Mouse (Mus musculus): Measurements from ENCODE around the gene Cmss1. TPM values are rescaled to one million over a fixed set of nuclear protein-coding genes. Genes with fewer than 3 reads are reported as not detected.
A peak's percentile ranks its signal among the peaks of the same experiment; 100 is the strongest.

Gene Cmss1
- polyA plus RNA-seq, 1 experiment from 2014 or later: 70.5 TPM

- no peak overlapping the region for H3K4me2 ChIP-seq
- no peaks in the 10 kb centered on the region for H3K36me3 ChIP-seq (ENCODE audit: control insufficient read depth, insufficient read depth, low read length)
- H3K27me3 ChIP-seq (replicated peaks; ENCODE audit: control insufficient read depth, insufficient read depth, low read length): no peaks in the 10 kb centered on the region
- no peaks in the 10 kb centered on the region for H3K4me1 ChIP-seq (replicated peaks; ENCODE audit: control insufficient read depth, insufficient read depth, low read length)
- DNase-seq (ENCODE audit: low spot score) (no peak), ATAC-seq (replicated peaks; ENCODE audit: low FRiP score) (no peak)
- H3K9me3 ChIP-seq (ENCODE audit: control insufficient read depth, low read length): no peaks in the 10 kb centered on the region
- no peak overlapping the region for H3K4me3 ChIP-seq (ENCODE audit: low read depth, low read length)
- no peak overlapping the region for H3K27ac ChIP-seq (ENCODE audit: low read depth, low read length)
- no peak overlapping the region for H3K9ac ChIP-seq (ENCODE audit: low read depth, low read length)
Measured at GRCm38 (mm10) chr16:57553235-57553634, 53.4 kb downstream of the Cmss1 start.

GRCm38 (mm10) chr16:57552709-57553108 lies 54.0 kb downstream of the Cmss1 start:
- Histone ChIP-seq H3K4me2 (no peak overlapping the region), H3K27me3 (replicated peaks; ENCODE audit: control insufficient read depth, insufficient read depth, low read length) (no peaks in the 10 kb centered on the region), H3K4me1 (replicated peaks; ENCODE audit: control insufficient read depth, insufficient read depth, low read length) (no peaks in the 10 kb centered on the region), H3K4me3 (ENCODE audit: low read depth, low read length) (no peak overlapping the region), H3K9ac (ENCODE audit: low read depth, low read length) (no peak overlapping the region), H3K36me3 (ENCODE audit: control insufficient read depth, insufficient read depth, low read length) (no peaks in the 10 kb centered on the region), H3K27ac (ENCODE audit: low read depth, low read length) (no peak overlapping the region), H3K9me3 (ENCODE audit: control insufficient read depth, low read length) (no peaks in the 10 kb centered on the region)
- DNase-seq (ENCODE audit: low spot score) (no peak), ATAC-seq (replicated peaks; ENCODE audit: low FRiP score) (no peak)
- WGBS: 84% methylated on average over 5 of the region's 5 CpGs

GRCm38 (mm10) chr16:57551617-57552016 lies 55.0 kb downstream of the Cmss1 start:
- H3K4me3 ChIP-seq (ENCODE audit: low read depth, low read length): no peak overlapping the region
- no peak overlapping the region for H3K27ac ChIP-seq (ENCODE audit: low read depth, low read length)
- DNase-seq (ENCODE audit: low spot score) (no peak), ATAC-seq (replicated peaks; ENCODE audit: low FRiP score) (no peak)
- H3K4me2 ChIP-seq: no peak overlapping the region
- no peaks in the 10 kb centered on the region for H3K4me1 ChIP-seq (replicated peaks; ENCODE audit: control insufficient read depth, insufficient read depth, low read length)
- H3K36me3 ChIP-seq (ENCODE audit: control insufficient read depth, insufficient read depth, low read length): no peaks in the 10 kb centered on the region
- no peak overlapping the region for H3K9ac ChIP-seq (ENCODE audit: low read depth, low read length)
- no peaks in the 10 kb centered on the region for H3K9me3 ChIP-seq (ENCODE audit: control insufficient read depth, low read length)
- H3K27me3 ChIP-seq (replicated peaks; ENCODE audit: control insufficient read depth, insufficient read depth, low read length): no peaks in the 10 kb centered on the region
- 85% methylated on average over 2 of the region's 2 CpGs for WGBS

- Histone ChIP-seq H3K4me1 (replicated peaks; ENCODE audit: control insufficient read depth, insufficient read depth, low read length) (no peaks in the 10 kb centered on the region), H3K36me3 (ENCODE audit: control insufficient read depth, insufficient read depth, low read length) (no peaks in the 10 kb centered on the region), H3K9me3 (ENCODE audit: control insufficient read depth, low read length) (no peaks in the 10 kb centered on the region), H3K9ac (ENCODE audit: low read depth, low read length) (no peak overlapping the region), H3K4me2 (peak overlapping the region; percentile 34), H3K4me3 (ENCODE audit: low read depth, low read length) (0 out of 2 replicates have a peak overlapping the region, but pooled peaks have one; percentile 7), H3K27ac (ENCODE audit: low read depth, low read length) (no peak overlapping the region), H3K27me3 (replicated peaks; ENCODE audit: control insufficient read depth, insufficient read depth, low read length) (no peaks in the 10 kb centered on the region)
- DNase-seq (ENCODE audit: low spot score) (no peak), ATAC-seq (replicated peaks; ENCODE audit: low FRiP score) (no peak)
- 35% methylated on average over 2 of the region's 2 CpGs for WGBS
Measured at GRCm38 (mm10) chr16:57550817-57551216, 55.8 kb downstream of the Cmss1 start.

GRCm38 (mm10) chr16:57550088-57550487 lies 56.6 kb downstream of the Cmss1 start:
- WGBS: 35% methylated on average over 3 of the region's 3 CpGs
- no peak overlapping the region for H3K9ac ChIP-seq (ENCODE audit: low read depth, low read length)
- no peaks in the 10 kb centered on the region for H3K36me3 ChIP-seq (ENCODE audit: control insufficient read depth, insufficient read depth, low read length)
- no peaks in the 10 kb centered on the region for H3K4me1 ChIP-seq (replicated peaks; ENCODE audit: control insufficient read depth, insufficient read depth, low read length)
- ATAC-seq (replicated peaks; ENCODE audit: low FRiP score): no peak
- H3K4me3 ChIP-seq (ENCODE audit: low read depth, low read length): peak overlapping the region; percentile 10; the same call in 1 of the 2 replicates
- H3K27me3 ChIP-seq (replicated peaks; ENCODE audit: control insufficient read depth, insufficient read depth, low read length): no peaks in the 10 kb centered on the region
- no peak overlapping the region for H3K27ac ChIP-seq (ENCODE audit: low read depth, low read length)
- H3K4me2 ChIP-seq: peak overlapping the region; percentile 80
- no peak for DNase-seq (ENCODE audit: low spot score)
- no peaks in the 10 kb centered on the region for H3K9me3 ChIP-seq (ENCODE audit: control insufficient read depth, low read length)

DNA sequence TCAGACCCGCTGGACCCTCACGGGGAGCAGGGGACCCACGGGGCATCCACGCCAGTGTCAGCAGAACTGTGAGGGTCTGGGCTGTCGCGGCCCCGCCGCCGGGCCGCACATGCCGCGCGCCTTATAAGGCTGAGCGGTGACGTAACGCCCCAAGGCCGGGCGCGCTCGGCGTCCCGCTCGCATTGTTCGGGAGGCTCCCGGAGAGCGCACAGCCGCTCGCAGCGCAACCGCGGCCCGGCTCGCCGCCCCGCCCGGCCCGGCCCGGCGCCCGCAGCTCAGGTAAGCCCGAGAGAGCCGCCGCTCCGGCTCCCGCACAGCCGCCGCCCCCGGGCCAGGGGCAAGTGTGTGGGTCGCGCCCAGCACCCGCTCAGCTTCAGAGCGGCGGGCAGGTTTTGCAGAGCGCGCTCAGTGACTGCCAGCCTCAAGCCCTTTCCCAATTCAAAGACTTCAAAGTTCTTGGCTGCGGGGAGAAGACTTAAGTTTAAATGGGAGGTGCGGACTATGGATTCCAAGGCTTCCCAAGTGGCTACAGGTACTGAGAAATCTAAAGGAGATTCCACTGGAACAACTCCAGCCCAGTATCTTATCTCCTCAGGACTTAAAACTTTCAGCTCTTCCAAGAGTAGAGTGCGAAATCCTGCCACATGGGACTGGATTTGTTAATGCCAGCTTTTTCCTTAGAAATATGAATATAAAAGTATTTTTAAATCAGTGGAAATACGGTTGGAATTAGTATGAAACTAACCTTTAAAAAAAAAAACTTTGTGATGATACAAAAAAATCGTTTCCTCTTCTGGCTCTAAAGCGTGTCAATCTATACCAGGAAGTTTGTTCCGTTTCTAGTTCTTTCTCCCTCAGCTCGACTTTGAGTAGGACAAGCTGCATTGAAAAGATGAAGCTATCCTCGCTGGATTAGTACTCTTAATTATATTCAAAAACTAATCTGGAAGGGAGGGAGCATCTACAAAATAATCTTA lies 57.3 kb downstream of the Cmss1 start:
- Histone ChIP-seq H3K4me1 (replicated peaks; ENCODE audit: control insufficient read depth, insufficient read depth, low read length) (no peaks in the 10 kb centered on the region; the same call in 1 of the 2 replicates), H3K27me3 (replicated peaks; ENCODE audit: control insufficient read depth, insufficient read depth, low read length) (no peaks in the 10 kb centered on the region), H3K36me3 (ENCODE audit: control insufficient read depth, insufficient read depth, low read length) (no peaks in the 10 kb centered on the region), H3K4me2 (peak overlapping the region; percentile 80), H3K4me3 (ENCODE audit: low read depth, low read length) (peak overlapping the region; percentile 68), H3K9ac (ENCODE audit: low read depth, low read length) (peak overlapping the region; percentile 76), H3K27ac (ENCODE audit: low read depth, low read length) (no peak overlapping the region), H3K9me3 (ENCODE audit: control insufficient read depth, low read length) (no peaks in the 10 kb centered on the region)
- DNase-seq (ENCODE audit: low spot score) (peak; percentile 75), ATAC-seq (replicated peaks; ENCODE audit: low FRiP score) (peak; percentile 93)
- WGBS: 1% methylated on average over 64 of the region's 64 CpGs

- peak overlapping the region; percentile 80 for H3K4me2 ChIP-seq
- H3K9me3 ChIP-seq (ENCODE audit: control insufficient read depth, low read length): no peaks in the 10 kb centered on the region
- H3K36me3 ChIP-seq (ENCODE audit: control insufficient read depth, insufficient read depth, low read length): no peaks in the 10 kb centered on the region
- ATAC-seq (replicated peaks; ENCODE audit: low FRiP score): no peak
- DNase-seq (ENCODE audit: low spot score): no peak
- no peaks in the 10 kb centered on the region for H3K27me3 ChIP-seq (replicated peaks; ENCODE audit: control insufficient read depth, insufficient read depth, low read length)
- WGBS: 52% methylated on average over 2 of the region's 2 CpGs
- H3K9ac ChIP-seq (ENCODE audit: low read depth, low read length): peak overlapping the region; percentile 76; the same call in 1 of the 2 replicates
- H3K27ac ChIP-seq (ENCODE audit: low read depth, low read length): no peak overlapping the region
- H3K4me1 ChIP-seq (replicated peaks; ENCODE audit: control insufficient read depth, insufficient read depth, low read length): no peaks in the 10 kb centered on the region; the same call in 1 of the 2 replicates
- peak overlapping the region; percentile 68 for H3K4me3 ChIP-seq (ENCODE audit: low read depth, low read length)
Measured at GRCm38 (mm10) chr16:57548608-57549007, 58.1 kb downstream of the Cmss1 start.

DNA sequence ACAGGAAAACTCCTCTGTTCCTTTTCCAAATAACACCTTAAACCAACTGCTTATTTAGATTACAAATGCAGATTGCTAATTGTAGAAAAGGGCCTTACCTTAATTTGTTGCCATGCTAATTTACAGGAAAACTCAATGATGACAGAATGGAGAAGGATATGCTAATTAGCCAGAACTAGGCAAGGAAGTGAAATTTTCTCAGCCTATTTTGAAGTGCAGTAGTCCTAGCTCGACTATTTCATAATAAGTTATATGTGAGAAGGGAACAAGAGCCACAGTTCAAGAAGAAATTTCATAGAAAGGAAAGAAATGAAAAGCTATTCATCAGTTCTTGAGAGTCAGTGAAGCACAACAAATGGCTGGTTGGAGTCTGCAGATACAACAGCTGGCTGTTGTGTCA lies 60.3 kb downstream of the Cmss1 start:
- ATAC-seq (replicated peaks; ENCODE audit: low FRiP score) (no peak), DNase-seq (ENCODE audit: low spot score) (no peak)
- Histone ChIP-seq H3K27me3 (replicated peaks; ENCODE audit: control insufficient read depth, insufficient read depth, low read length) (no peaks in the 10 kb centered on the region), H3K4me3 (ENCODE audit: low read depth, low read length) (no peak overlapping the region), H3K9ac (ENCODE audit: low read depth, low read length) (no peak overlapping the region), H3K36me3 (ENCODE audit: control insufficient read depth, insufficient read depth, low read length) (no peaks in the 10 kb centered on the region), H3K9me3 (ENCODE audit: control insufficient read depth, low read length) (no peaks in the 10 kb centered on the region), H3K27ac (ENCODE audit: low read depth, low read length) (no peak overlapping the region), H3K4me1 (replicated peaks; ENCODE audit: control insufficient read depth, insufficient read depth, low read length) (no peaks in the 10 kb centered on the region; the same call in 1 of the 2 replicates), H3K4me2 (no peak overlapping the region)
- WGBS: 67% methylated on average over 1 of the region's 1 CpGs

GRCm38 (mm10) chr16:57544441-57544840 lies 62.2 kb downstream of the Cmss1 start:
- WGBS: 71% methylated on average over 8 of the region's 8 CpGs
- ATAC-seq (replicated peaks; ENCODE audit: low FRiP score): no peak
- no peaks in the 10 kb centered on the region for H3K27me3 ChIP-seq (replicated peaks; ENCODE audit: control insufficient read depth, insufficient read depth, low read length)

More at GRCm38 (mm10) chr16:57544441-57544840, 62.2 kb downstream of the Cmss1 start:
- H3K36me3 ChIP-seq (ENCODE audit: control insufficient read depth, insufficient read depth, low read length): no peaks in the 10 kb centered on the region
- no peak overlapping the region for H3K27ac ChIP-seq (ENCODE audit: low read depth, low read length)
- H3K4me2 ChIP-seq: no peak overlapping the region
- H3K9ac ChIP-seq (ENCODE audit: low read depth, low read length): no peak overlapping the region
- no peaks in the 10 kb centered on the region for H3K9me3 ChIP-seq (ENCODE audit: control insufficient read depth, low read length)
- no peak overlapping the region for H3K4me3 ChIP-seq (ENCODE audit: low read depth, low read length)
- no peaks in the 10 kb centered on the region; the same call in 1 of the 2 replicates for H3K4me1 ChIP-seq (replicated peaks; ENCODE audit: control insufficient read depth, insufficient read depth, low read length)
- DNase-seq (ENCODE audit: low spot score): no peak
